Mouse (Mus musculus) testis, adult 10 weeks (tissue): ENCODE results near the gene Apoa5. TPM values are rescaled to one million over a fixed set of nuclear protein-coding genes. Genes with fewer than 3 reads are reported as not detected.

Experiments
- polyA plus RNA-seq: library from polyadenylated mRNA; stranded (reverse); fragments of 350-450 nt; fragmentation: Illumina TruSeq; extraction: RNeasy Lipid Tissue Mini Kit (QIAGEN cat#74804); gene quantifications from one replicate; pipeline ENCODE4 v1.2.3, GENCODE M21; 2014; ENCODE audit warnings: low read depth, low replicate concordance

The Apoa5 gene
- polyA plus RNA-seq: not detected

GRCm38 (mm10) chr9:46268343-46268873 is at the start of gene Apoa5:
Gene Apoa5 (plus strand): TSS chr9:46268633.

GRCm38 (mm10) chr9:46228491-46228890 is 39.9 kb upstream of the Apoa5 start, which contains the start of gene Apoa1:
Gene Apoa1 (plus strand): TSS chr9:46228580.

GRCm38 (mm10) chr9:46235596-46235648 is 33.0 kb upstream of the Apoa5 start, which contains the start of gene Apoc3:
Gene Apoc3 (minus strand): TSS chr9:46235636.

GRCm38 (mm10) chr9:46240526-46241153 is 27.8 kb upstream of the Apoa5 start, which contains the start of gene Apoa4:
Gene Apoa4 (plus strand): TSS chr9:46240696.

GRCm38 (mm10) chr9:46272677-46273454 is 4.4 kb downstream of the Apoa5 start, which contains the start of gene Zpr1:
Gene Zpr1 (plus strand): TSS chr9:46273064.

GRCm38 (mm10) chr9:46282631-46283436 is 14.4 kb downstream of the Apoa5 start, which contains the start of gene Bud13:
Gene Bud13 (plus strand): TSS chr9:46283008.

GRCm38 (mm10) chr9:46319886-46320285 is 51.5 kb downstream of the Apoa5 start, which contains the start of gene 4931429L15Rik:
Gene 4931429L15Rik (minus strand): TSS chr9:46319986.

Other genes starting within 250 kb of the Apoa5 start
- not detected for gene Apoa1, start 40.1 kb upstream of the Apoa5 start, polyA plus RNA-seq
- gene Apoc3, start 33.0 kb upstream of the Apoa5 start, polyA plus RNA-seq: not detected
- gene Apoa4, start 27.9 kb upstream of the Apoa5 start, polyA plus RNA-seq: not detected
- gene Zpr1, start 4.4 kb downstream of the Apoa5 start, polyA plus RNA-seq: 38.8 TPM
- 5.5 TPM for gene Bud13, start 14.4 kb downstream of the Apoa5 start, polyA plus RNA-seq
- 100 TPM for gene 4931429L15Rik, start 51.4 kb downstream of the Apoa5 start, polyA plus RNA-seq